Mouse (Mus musculus) liver, embryonic 16.5 days (tissue): ENCODE measurements around the gene Pm20d2. TPM values are rescaled to one million over a fixed set of nuclear protein-coding genes. Genes with fewer than 3 reads are reported as not detected.

Source experiments
- ATAC-seq: fragments of 200-750 bp; cut with Nextera tagmentation; 2 replicates; pipeline ENCODE4 v1.8.0; 2017; ENCODE audit warnings: low read depth, mild to moderate bottlenecking, moderate number of reproducible peaks, moderate library complexity
- H3K27ac ChIP-seq: fragments of 300-500 bp; sonication (generic); 2 replicates; pipeline ENCODE4 v1.5.1; 2014; ENCODE audit warnings: mild to moderate bottlenecking, low read length
- H3K27me3 ChIP-seq: fragments of 300-500 bp; sonication (generic); 2 replicates; pipeline ENCODE4 v1.6.1; 2014; ENCODE audit warnings: low read depth, low read length, mixed read lengths; ENCODE audit not compliant: control insufficient read depth, insufficient read depth
- H3K36me3 ChIP-seq: fragments of 300-500 bp; sonication (generic); 2 replicates; pipeline ENCODE4 v1.6.1; 2014; ENCODE audit warnings: mild to moderate bottlenecking; ENCODE audit not compliant: control insufficient read depth, insufficient read depth
- H3K4me1 ChIP-seq: fragments of 300-500 bp; sonication (generic); 2 replicates; pipeline ENCODE4 v1.6.1; 2014; ENCODE audit warnings: low read depth, low read length, mixed read lengths; ENCODE audit not compliant: control insufficient read depth
- H3K4me2 ChIP-seq: fragments of 300-500 bp; sonication (generic); 2 replicates; pipeline ENCODE4 v1.6.1; 2014; ENCODE audit warnings: low read depth, low read length, mixed read lengths
- H3K4me3 ChIP-seq: fragments of 300-500 bp; sonication (generic); 2 replicates; pipeline ENCODE4 v1.5.1; 2014; ENCODE audit warnings: low read depth, mild to moderate bottlenecking, low read length
- H3K9ac ChIP-seq: fragments of 300-500 bp; sonication (generic); 2 replicates; pipeline ENCODE4 v1.6.1; 2014; ENCODE audit warnings: low read depth, low read length
- H3K9me3 ChIP-seq: fragments of 300-500 bp; sonication (generic); replicated peaks from 2 replicates; pipeline ENCODE4 v1.6.1; 2016; ENCODE audit warnings: low read length; ENCODE audit not compliant: control insufficient read depth
- WGBS: fragments of 180-500 bp; shearing (Covaris S2); extraction: QIAGEN DNeasy Blood & Tissue Kit; methylation state at CpG from one replicate; pipeline ENCODE4 v1.1.7; 2014; ENCODE audit not compliant: insufficient replicate concordance; 5-methylcytosine and 5-hydroxymethylcytosine counted together
- polyA plus RNA-seq: library from polyadenylated mRNA; unstranded; fragments of >200 nt; fragmentation: Nextera tagmentation; extraction: Ambion mirVana; gene quantifications from 2 replicates; pipeline ENCODE4 v1.2.1, GENCODE M21; 2015

Gene Pm20d2
- polyA plus RNA-seq, 1 experiment from 2014 or later: 0.13 TPM

DNA sequence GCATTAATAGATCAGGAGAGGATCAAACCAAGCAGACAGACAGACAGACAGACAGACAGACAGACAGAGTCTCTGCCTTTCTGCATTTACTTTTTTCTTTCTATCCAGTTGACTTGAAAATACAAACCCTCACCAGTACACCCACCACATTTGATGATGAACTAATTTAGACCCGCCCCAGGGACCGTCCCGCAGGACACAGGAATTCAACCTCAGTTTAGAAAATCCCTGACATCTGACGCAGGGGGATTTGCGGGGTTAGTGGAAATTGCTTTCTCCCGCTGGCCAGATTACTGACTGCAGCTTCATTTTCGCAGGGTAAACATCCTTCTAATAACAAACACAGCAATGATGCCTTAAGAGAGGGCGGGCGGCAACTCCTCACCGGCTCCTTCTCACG lies 57.3 kb downstream of the Pm20d2 start, which contains the start of gene Gabrr1:
TSS of gene Gabrr1 (plus strand) at position 301 of the 400 bp plus-strand sequence.
- ATAC-seq: no peak
- WGBS: 64% methylated on average over 11 of the region's 11 CpGs
- H3K4me1 ChIP-seq: no peaks in the 10 kb centered on the region

GRCm38 (mm10) chr4:33125409-33126084 lies 64.0 kb downstream of the Pm20d2 start:
- Histone ChIP-seq H3K9ac (no peak overlapping the region), H3K4me3 (no peak overlapping the region), H3K9me3 (no peaks in the 10 kb centered on the region), H3K4me2 (no peak overlapping the region), H3K36me3 (no peaks in the 10 kb centered on the region), H3K27me3 (no peaks in the 10 kb centered on the region), H3K27ac (no peak overlapping the region), H3K4me1 (no peaks in the 10 kb centered on the region)
- 60% methylated on average over 10 of the region's 10 CpGs for WGBS
- ATAC-seq: no peak

More for the DNA sequence above, 57.3 kb downstream of the Pm20d2 start, which contains the start of gene Gabrr1:
- H3K27ac ChIP-seq: no peak within 1 kb of the TSS
- no peak within 1 kb of the TSS for H3K4me2 ChIP-seq
- no peaks in the 10 kb centered on the region for H3K36me3 ChIP-seq
- no peaks in the 10 kb centered on the region for H3K9me3 ChIP-seq
- no peak within 1 kb of the TSS for H3K9ac ChIP-seq
- H3K4me3 ChIP-seq: no peak within 1 kb of the TSS
- no peaks in the 10 kb centered on the region for H3K27me3 ChIP-seq

- no peak overlapping the region for H3K9ac ChIP-seq
- no peaks in the 10 kb centered on the region for H3K9me3 ChIP-seq
- 54% methylated on average over 6 of the region's 6 CpGs for WGBS
- no peak overlapping the region for H3K4me3 ChIP-seq
- no peaks in the 10 kb centered on the region for H3K36me3 ChIP-seq
- no peak overlapping the region for H3K27ac ChIP-seq
- H3K4me1 ChIP-seq: no peaks in the 10 kb centered on the region
- ATAC-seq: no peak
- H3K27me3 ChIP-seq: no peaks in the 10 kb centered on the region
- no peak overlapping the region for H3K4me2 ChIP-seq
Measured at GRCm38 (mm10) chr4:33124493-33124892, 65.0 kb downstream of the Pm20d2 start.

Other genes starting within 250 kb of the Pm20d2 start
- 0.55 and 0.60 TPM in 2 replicates for gene Ankrd6, start 238.9 kb downstream of the Pm20d2 start, polyA plus RNA-seq
- 1.1 and 1.4 TPM in 2 replicates for gene Rragd, start 206.7 kb downstream of the Pm20d2 start, polyA plus RNA-seq
- 25.6 and 28.6 TPM in 2 replicates for gene Ube2j1, start 158.3 kb downstream of the Pm20d2 start, polyA plus RNA-seq
- gene Gabrr2, start 126.7 kb downstream of the Pm20d2 start, polyA plus RNA-seq: not detected in 2 replicates
- not detected in 2 replicates for gene Gabrr1, start 57.2 kb downstream of the Pm20d2 start, polyA plus RNA-seq
- 0.07 and 0.08 TPM in 2 replicates for gene Srsf12, start 19.3 kb upstream of the Pm20d2 start, polyA plus RNA-seq
- gene Pnrc1, start 100.4 kb upstream of the Pm20d2 start, polyA plus RNA-seq: 39.9 and 53.2 TPM in 2 replicates
- 13.3 and 14.0 TPM in 2 replicates for gene Rngtt, start 120.6 kb upstream of the Pm20d2 start, polyA plus RNA-seq